Mouse (Mus musculus) adrenal gland, adult 18-20 months (tissue): ENCODE measurements around the gene Eif4b. TPM values are rescaled to one million over a fixed set of nuclear protein-coding genes. Genes with fewer than 3 reads are reported as not detected.
"Not testable (repeated sequence)": the region's sequence is repeated elsewhere in the genome, so short reads cannot be mapped to it uniquely, and the experiment has no call there.

ENCODE experiments used
- DNase-seq, 2 experiments: peaks; one replicate each; pipeline ENCODE4 v3.0.0; 2021 to 2022; ENCODE audit warnings: low spot score in 2 of 2
- total RNA-seq, 2 experiments: library from RNA; stranded (reverse); gene quantifications; 1 replicate in 1 of 2; 2 replicates in 1 of 2; pipeline ENCODE4 v1.2.3; 2021

Eif4b gene
- total RNA-seq, 2 experiments from 2014 or later: 197 to 252 TPM

- DNase-seq: peak; percentile 62 to 72
Observed at GRCm38 (mm10) chr15:102074070-102074731, 628 bp downstream of the Eif4b start.

- no peak for DNase-seq
Observed at GRCm38 (mm10) chr15:102074876-102075585, 1.5 kb downstream of the Eif4b start.

- DNase-seq: no peak
Observed at GRCm38 (mm10) chr15:102077111-102077677, 3.6 kb downstream of the Eif4b start.

GRCm38 (mm10) chr15:102079221-102079620 lies 5.6 kb downstream of the Eif4b start:
- DNase-seq: no peak

GRCm38 (mm10) chr15:102079924-102080323 lies 6.4 kb downstream of the Eif4b start:
- not testable (repeated sequence) for DNase-seq

GRCm38 (mm10) chr15:102080429-102080828 lies 6.9 kb downstream of the Eif4b start:
- DNase-seq: no peak

- DNase-seq: no peak
Observed at GRCm38 (mm10) chr15:102082148-102082547, 8.6 kb downstream of the Eif4b start.

GRCm38 (mm10) chr15:102083028-102083427 lies 9.5 kb downstream of the Eif4b start:
- no peak for DNase-seq

- no peak for DNase-seq
Observed at GRCm38 (mm10) chr15:102089914-102090585, 16.5 kb downstream of the Eif4b start.

GRCm38 (mm10) chr15:102091063-102091679 lies 17.6 kb downstream of the Eif4b start:
- DNase-seq: peak; percentile 39 to 59

GRCm38 (mm10) chr15:102091688-102092087 lies 18.1 kb downstream of the Eif4b start:
- no peak for DNase-seq

- DNase-seq: no peak
Observed at GRCm38 (mm10) chr15:102092222-102092621, 18.6 kb downstream of the Eif4b start.

GRCm38 (mm10) chr15:102094157-102094556 lies 20.6 kb downstream of the Eif4b start:
- DNase-seq: no peak

- DNase-seq: no peak
Observed at GRCm38 (mm10) chr15:102094988-102095387, 21.4 kb downstream of the Eif4b start.

GRCm38 (mm10) chr15:102097147-102097915 lies 23.8 kb downstream of the Eif4b start:
- no peak for DNase-seq

- no peak for DNase-seq
Observed at GRCm38 (mm10) chr15:102097991-102098555, 24.5 kb downstream of the Eif4b start.

- no peak for DNase-seq
Observed at GRCm38 (mm10) chr15:102099260-102099659, 25.7 kb downstream of the Eif4b start.

- DNase-seq: no peak
Observed at GRCm38 (mm10) chr15:102099771-102100160, 26.2 kb downstream of the Eif4b start.

- DNase-seq: peak; percentile 82
Observed at GRCm38 (mm10) chr15:102100161-102100981, 26.8 kb downstream of the Eif4b start, which contains the start of gene Tns2. Tns2 (plus strand) TSS chr15:102100413.
